Mouse (Mus musculus) testis, adult 10 weeks (tissue): ENCODE results near the gene Gm21725. TPM values are rescaled to one million over a fixed set of nuclear protein-coding genes. Genes with fewer than 3 reads are reported as not detected.

Source experiments
- polyA plus RNA-seq: library from polyadenylated mRNA; stranded (reverse); fragments of 350-450 nt; fragmentation: Illumina TruSeq; extraction: RNeasy Lipid Tissue Mini Kit (QIAGEN cat#74804); gene quantifications from one replicate; pipeline ENCODE4 v1.2.3, GENCODE M21; 2014; ENCODE audit warnings: low read depth, low replicate concordance

Gene Gm21725
- not detected for polyA plus RNA-seq

GRCm38 (mm10) chrY:13348963-13349362 is at the start of gene Gm21725:
Gm21725 (minus strand) TSS chrY:13349063.

Other genes starting within 250 kb of the Gm21725 start
- not detected for gene Gm21891, start 215.6 kb downstream of the Gm21725 start, polyA plus RNA-seq
- gene Gm21425, start 187.1 kb downstream of the Gm21725 start, polyA plus RNA-seq: not detected
- not detected for gene Gm21828, start 125.1 kb downstream of the Gm21725 start, polyA plus RNA-seq
- 6.6 TPM for gene Gm21440, start 96.7 kb downstream of the Gm21725 start, polyA plus RNA-seq
- gene Gm21454, start 96.6 kb downstream of the Gm21725 start, polyA plus RNA-seq: 18.8 TPM
- gene Gm21866, start 116.5 kb upstream of the Gm21725 start, polyA plus RNA-seq: not detected
- gene Gm20773, start 145.0 kb upstream of the Gm21725 start, polyA plus RNA-seq: 13.3 TPM